Mouse (Mus musculus) frontal cortex, adult 2 months (tissue): ENCODE measurements around the gene Snta1. TPM values are rescaled to one million over a fixed set of nuclear protein-coding genes. Genes with fewer than 3 reads are reported as not detected.

Source experiments
- DNase-seq, 2 experiments: peaks; one replicate each; pipeline ENCODE4 v3.0.0; 2022; ENCODE audit warnings: low spot score in 1 of 2; ENCODE audit errors: extremely low spot score in 1 of 2
- polyA plus RNA-seq: library from polyadenylated mRNA; depleted of rRNA; stranded (reverse); fragments of >200 nt; gene quantifications from 2 replicates; pipeline ENCODE4 v1.2.3, GENCODE M21; 2012

Snta1 gene
- polyA plus RNA-seq, 1 experiment, result 37.8 TPM

DNA sequence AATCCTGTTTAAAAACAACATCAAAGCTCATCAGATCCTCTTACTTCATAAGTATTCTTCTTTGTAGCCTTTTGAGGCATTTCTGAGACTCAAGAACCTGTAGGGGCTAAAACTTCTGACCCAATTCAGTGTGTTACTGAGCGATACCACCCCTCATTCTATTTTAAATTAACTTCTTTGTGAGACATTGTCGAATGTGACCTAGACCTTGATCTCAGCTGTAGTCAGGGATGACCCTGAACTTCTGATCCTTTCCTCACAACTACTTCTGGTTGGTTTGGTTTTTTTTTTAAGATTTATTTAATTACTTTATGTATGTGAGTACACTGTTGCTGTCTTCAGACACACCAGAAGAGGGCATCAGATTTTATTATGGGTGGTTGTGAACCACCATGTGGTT, 15.6 kb upstream of the Snta1 start:
- DNase-seq, result no peak

DNA sequence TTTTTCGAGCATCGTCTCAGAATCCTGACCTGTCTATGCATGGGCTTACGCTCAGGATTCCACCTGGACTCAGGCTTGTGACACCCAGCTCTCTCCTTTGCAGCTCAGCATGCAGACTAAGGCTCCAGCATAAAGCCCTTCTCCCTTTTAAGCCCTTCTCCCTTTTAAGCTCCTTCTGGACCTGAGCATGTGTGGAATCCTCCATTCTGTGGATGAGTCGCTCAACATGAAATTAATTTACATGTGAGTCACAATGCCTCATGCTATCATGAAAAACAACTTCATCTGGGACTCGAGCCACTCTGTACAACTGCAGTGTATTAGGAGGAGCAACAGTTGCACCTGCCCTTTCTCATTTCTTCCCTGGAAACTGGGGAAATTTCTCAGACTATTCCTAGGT, 14.3 kb upstream of the Snta1 start:
- no peak for DNase-seq

DNA sequence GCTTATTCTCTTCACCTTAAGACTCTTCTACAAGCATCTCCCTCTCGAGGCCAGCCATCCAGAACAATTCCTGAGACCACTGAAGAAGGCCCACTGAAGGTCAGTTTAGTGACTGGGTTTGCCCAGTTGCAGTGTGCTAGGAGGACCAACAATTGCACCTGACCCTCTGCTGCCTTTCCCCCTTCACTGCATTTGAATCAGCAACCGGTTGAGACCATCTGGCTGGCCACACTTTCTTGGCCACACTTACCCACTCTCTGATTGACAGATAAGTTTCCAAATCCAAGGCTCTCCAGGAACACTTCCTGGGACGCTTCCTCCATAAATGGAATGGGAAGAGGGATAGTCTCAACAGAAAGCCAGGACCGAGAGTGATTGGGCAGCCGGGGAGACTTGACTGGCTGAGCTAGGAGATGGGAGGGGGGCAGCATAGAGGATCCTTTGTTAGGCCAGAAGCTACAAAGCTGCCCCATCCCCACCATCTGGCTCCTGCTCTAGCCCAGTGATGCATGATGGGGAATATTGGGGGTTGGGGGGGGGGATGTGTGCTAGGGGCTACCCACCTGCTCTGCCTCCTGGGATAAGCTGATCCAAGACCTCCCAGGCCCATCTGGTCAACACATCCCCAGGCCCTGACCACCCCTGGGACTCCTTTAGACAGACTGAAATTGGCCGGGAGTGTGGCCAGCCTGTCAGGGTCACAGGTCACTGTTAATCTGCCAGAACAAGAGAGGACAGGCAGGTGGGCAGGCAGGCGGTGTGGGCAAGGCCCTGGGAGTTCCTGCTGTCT, 13.2 kb upstream of the Snta1 start:
- no peak for DNase-seq

DNA sequence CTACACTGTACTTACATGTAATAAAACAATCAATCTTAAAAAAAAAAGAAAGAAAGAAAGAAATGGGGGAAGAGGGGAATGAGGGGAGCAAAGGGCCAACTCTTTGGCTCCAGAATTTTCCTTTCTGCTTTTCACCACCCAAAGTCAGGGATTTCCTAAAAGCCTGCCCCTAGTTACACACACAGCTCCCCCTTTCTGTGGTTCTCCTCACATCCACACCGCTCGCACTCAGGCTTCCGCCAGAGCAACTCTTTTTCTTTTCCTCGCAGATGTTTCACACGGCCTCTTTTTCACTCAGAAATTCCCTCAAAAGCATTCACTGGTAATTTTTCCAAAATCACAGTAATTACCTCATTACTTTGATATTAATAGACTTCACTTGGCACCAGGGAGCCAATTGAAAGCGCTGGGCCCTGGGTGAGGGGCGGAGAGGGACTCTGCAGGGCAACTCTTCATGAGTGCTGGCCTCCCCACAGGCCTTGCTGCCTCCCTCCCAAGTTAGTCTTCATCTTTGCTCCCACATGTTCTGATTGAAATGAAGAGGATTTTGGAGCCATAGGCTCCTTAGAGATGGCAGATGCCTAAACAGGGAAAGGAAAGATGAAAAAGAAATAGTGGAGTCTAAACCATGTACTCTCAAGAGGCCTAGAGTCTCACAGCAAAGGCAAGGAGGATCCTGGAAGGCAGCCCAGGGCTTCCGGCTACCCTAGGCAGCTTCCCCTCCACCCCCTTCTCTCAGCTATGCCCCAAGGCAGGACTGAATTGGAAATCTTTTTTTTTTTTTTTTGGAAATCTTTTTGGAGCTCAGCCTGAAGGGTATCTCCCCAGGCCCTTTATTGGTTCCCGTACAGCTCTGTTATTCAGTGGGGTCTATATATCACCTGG, 12.0 kb upstream of the Snta1 start:
- DNase-seq, result no peak

DNA sequence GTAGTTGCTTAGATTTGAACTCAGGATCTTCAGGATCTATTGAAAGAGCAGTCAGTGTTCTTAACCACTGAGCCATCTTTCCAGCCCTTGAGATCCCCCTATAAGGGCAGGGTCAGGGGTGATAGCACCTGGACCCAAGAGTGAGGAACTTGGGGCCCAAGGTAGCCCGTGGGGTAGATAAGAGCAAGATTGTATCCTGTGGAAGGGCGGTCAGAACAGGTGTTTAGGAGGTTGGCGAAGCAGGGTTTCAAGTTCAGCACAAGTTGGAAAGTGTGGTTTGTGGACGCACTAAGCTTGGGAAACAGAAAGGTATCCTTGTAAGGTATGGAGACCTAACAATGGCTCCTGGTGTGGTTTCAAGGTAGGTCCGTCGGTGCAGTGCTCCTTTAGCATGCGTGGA, 10.1 kb upstream of the Snta1 start:
- no peak for DNase-seq

DNA sequence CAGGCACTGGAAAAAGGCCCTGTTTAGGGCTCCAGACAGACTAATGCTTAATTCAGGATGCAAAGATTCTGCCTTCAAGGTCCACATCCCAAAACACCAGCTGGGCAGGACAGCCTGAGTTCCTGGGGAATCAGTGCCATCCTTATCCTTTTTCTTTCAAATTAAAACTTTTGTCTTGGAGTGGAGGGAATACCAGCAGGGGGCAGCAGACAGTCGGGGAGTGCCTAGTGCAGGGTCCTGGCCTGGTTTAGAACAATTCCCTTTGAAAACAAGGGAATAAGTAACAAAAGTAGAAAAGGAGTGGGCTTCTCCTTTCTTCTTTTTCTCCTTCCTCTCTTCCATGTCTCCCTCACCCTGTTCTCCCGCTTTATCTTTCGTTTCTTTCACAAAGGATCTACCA, 9.2 kb upstream of the Snta1 start:
- peak in 1 of 2 experiments; percentile 90 for DNase-seq

DNA sequence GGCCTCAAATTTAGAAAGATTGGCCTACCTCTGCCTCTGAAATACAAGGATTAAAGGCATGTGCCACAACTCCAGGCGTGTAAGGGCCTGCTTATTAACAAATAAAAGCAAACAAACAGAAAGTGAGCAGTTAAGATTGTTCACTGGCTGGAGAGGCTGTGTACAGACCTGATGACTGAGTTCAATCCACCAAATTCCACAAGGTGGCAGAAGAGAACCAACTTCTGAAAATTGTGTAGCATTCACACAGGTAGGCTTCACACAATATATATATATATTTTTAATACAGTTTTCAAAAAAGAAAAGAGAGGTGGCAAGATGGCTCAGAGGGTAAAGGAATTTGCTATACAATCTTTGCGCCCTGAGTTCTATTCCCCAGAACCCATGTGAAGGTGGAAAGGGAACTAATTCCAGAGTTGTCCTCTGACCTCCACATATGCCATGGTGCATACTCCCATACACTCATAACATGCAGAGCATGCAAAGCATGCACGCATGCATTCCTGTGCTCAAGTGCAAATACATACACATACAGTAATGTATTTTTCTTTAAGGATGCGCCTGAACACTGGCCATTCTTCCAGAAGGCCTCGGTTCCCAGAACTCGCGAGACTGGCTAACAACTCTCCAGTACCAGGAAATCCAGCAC, 4.2 kb upstream of the Snta1 start:
- DNase-seq, result peak; percentile 49 to 86

DNA sequence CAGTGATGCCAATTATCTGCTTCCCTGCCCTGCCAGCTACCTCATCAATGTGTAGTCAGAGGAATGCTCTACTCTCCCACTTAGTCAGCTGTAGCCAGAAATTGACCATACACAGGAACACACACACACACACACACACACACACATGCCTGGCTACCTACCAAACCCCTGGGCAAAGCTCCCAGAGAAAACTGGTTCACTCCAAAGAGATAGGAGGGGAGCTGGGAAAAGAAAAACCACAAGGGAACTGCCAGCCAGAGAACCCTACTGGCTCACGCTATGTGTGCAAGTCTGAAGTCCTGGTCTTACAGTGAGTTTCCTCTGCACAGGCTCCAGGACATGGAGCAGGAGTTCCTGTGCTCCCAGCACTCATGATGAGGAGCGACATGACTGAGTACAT, 2.5 kb upstream of the Snta1 start:
- peak in 1 of 2 experiments; percentile 76 for DNase-seq

DNA sequence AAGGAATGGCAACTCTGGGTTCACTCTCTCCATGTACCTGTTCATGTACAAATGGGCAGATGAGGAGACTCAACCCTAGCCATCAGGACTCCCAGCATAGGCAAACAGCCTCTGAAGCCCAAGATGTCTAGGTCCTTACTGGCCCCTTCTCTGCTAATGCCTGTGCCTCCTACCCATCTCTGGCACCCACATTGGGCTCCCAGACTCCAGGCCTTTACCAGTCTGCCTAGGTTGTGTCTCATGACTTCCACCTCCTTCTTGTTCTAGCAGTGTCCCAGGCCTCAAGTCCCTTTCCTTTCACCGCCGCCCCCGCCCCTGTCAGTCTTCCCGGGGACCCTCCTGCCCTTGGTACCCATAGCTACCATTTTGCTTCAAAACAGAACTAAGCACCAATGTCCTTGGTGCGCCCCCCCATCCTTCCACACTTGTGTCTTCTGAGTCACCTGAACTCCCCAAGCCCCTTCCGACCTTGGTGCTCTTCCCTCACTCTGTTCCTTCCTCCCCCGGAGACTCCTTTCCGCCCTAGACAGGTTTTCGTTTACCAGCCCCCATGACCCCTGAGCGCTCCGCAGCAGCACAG, 746 bp downstream of the Snta1 start:
- no peak for DNase-seq

DNA sequence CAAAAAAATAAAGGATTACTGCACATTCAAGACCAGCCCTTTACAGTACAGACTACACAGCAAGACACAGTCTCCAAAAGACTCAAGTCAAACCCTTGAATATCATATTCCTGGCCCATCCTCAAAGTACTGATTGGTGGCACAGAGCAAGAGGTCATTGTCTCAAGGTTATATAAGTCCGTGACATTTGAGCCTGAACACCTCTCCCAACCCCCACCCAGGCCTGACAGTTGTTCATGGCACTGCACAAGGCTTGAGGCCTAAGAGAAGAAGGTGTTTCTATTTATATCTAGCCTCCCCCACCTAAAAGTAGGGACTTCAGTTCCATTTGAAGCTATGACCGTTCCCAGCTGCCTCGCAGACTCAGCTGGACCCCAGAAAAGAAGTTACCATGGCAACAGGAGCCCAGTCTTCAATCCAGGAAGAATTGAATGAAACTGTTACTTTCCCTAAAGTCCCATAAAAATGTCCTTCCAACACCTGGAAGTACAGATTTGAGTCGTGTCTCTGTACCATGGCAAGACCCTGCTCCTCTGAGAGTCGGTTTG, 2.4 kb downstream of the Snta1 start:
- DNase-seq, result no peak

DNA sequence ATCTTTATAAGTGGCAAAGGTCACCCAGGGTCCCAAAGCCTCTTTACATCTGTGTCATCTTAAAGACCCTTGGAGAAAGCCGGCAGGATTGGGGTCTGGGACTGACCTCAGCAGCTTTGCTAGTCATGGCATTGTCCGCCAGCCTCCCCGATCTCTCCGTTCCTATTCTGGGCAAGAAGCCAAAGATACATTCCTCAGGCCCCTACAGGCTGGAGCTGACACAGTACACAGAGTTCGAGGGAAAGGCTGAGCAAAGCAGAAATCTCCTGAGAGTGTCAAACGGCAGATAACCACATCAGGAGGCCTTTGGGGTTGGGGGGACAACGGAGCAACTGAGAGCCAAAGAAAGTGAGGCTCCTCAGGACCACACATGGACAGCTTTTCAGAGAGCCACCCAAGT, 5.1 kb downstream of the Snta1 start:
- no peak for DNase-seq

DNA sequence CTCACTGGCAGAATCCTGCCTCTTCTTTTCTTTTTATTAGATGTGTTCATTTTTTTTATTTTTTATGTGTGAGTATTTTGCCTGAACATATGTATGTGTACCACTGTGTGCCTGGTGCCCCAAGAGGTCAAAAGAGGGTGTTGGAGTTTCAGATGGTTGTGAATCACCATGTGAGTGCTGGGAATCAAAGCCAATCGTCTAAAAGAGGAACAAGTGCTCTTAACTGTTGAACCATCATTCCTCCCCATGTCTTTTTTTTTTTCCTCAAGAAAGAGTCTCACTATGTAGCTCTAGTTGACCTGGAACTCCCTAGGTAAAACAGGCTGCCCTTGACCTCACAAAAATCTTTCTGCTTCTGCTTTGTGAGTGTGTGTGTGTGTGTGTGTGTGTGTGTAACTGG, 5.9 kb downstream of the Snta1 start:
- no peak for DNase-seq

DNA sequence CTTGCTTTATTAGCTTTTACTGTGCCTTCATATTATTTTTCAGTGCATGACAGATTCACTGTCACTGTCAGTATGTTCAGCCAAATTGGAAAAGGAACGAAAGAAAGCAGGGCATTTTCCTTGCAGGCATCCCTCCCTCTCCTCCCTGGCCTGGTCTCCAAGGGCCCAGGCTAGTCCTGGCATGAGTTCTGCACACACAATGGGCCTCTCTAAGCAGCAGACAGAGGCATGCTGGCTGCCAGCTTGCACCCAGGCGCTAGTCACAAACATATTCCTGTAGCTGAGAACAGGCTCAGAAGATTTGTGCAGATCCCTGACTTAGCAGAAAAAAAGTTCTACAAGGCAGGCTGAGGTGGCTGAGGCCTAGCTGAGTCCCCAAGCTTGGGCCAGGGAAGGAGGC, 8.6 kb downstream of the Snta1 start:
- no peak for DNase-seq

DNA sequence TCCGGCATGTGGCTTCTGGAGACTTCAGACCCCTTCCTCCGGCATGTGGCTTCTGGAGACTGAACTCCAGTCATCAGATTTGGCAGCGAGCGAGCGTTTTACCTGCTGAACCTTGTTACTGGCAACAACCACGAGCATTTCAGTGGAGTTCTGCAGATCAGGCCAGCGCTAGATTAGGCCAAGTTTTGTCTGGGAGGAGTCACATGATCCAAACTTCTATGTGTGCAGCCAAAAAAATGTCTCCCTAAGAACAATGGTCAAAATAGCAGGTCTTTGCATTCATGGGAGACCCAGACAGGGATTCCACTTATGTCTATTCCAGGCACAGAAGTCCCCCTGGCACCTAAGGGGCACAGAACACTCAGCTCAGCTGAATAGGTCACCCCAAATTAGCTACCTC, 9.6 kb downstream of the Snta1 start:
- no peak for DNase-seq

DNA sequence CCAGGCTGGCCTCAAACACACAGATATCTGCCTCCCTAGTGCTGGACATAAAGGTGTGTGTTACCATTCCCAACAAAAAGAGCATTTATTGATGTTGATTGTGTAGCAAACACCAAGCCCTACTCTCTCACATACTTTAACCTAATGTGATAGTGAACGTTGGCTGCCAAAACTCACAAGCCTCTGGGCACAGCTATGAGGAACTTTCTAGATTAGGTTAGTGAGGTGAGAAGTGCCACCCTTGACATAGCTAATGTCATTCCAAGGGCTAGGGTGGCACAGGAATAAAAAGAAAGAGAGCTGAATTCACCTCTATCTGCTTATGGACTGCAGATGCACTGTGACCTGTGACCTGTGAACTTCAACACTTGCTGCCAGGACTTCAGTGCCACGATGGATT, 11.4 kb downstream of the Snta1 start:
- no peak for DNase-seq

DNA sequence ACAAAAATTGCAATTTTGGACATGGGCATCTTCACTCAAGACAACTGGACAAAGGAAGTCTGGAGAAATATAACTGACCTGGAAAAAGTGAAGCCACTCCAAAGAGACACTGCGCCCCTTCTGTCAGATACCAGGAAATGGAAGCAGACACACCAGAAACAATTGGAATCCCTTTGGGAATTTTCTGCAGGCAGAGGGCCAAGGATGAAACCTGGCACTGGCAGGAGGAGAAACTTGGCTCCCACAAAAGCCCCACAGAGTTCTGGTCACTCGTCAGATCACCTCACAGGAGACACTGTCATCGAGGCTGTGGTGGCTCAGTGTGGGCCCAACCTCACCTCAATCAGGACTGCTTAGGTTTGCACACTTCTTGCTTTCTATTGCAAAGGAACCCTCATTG, 13.3 kb downstream of the Snta1 start:
- DNase-seq, result no peak

DNA sequence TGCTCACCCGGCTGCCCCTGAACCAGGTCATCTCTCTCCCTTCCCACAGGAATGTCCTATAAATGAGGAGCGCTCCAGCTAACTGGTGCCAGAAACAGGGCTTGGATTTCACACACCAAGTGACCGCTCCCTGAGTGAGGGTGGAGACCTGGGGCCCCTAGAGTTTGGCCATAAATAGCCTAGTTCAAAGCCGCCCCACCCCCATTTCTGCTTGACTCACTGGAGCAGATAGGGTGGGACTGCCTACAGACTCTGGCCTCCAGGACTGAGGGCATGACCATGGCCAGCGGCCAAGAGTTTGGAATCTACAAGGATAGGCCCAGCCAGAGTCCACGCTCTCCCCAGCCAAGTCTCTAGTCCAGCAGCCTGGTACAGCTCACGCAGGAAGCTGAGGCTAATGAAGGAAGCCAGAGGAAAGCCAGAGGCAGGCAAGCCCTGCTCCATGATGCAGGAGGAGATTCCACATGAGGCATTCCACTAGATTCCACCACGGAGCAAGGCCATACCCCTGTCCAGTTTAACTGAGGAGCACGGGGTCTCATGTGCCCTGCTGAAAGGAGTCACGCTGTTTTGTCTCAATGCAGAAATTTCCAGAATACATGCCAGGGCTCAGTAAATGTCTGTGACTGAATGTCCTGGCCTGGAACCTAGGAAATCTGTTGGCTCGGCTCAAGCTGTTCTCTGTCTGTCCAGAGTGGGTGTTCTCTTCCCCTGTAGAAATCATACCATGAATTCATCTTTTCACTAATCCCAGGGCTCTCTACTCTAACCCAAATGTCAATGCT, 17.5 kb downstream of the Snta1 start:
- DNase-seq, result no peak

DNA sequence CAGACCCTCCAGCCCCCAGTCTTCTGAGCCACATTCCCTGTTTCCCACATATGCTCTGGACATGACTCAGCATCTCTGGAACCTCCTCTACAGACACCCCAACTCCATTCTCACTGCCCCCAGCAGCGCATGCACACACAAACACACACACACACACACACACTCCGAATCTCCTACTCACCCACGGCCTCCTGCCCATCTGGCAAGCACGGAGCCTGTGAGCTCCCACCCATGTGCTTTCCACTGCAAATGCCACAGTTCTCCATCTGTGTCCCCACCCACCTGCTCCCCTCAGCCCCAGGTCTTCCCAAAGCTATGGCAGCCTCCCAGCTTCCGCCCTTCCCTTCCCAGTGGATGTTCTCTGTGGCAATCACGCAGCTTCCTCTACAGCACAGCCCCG, 28.8 kb downstream of the Snta1 start:
- peak; percentile 92 to 93 for DNase-seq

DNA sequence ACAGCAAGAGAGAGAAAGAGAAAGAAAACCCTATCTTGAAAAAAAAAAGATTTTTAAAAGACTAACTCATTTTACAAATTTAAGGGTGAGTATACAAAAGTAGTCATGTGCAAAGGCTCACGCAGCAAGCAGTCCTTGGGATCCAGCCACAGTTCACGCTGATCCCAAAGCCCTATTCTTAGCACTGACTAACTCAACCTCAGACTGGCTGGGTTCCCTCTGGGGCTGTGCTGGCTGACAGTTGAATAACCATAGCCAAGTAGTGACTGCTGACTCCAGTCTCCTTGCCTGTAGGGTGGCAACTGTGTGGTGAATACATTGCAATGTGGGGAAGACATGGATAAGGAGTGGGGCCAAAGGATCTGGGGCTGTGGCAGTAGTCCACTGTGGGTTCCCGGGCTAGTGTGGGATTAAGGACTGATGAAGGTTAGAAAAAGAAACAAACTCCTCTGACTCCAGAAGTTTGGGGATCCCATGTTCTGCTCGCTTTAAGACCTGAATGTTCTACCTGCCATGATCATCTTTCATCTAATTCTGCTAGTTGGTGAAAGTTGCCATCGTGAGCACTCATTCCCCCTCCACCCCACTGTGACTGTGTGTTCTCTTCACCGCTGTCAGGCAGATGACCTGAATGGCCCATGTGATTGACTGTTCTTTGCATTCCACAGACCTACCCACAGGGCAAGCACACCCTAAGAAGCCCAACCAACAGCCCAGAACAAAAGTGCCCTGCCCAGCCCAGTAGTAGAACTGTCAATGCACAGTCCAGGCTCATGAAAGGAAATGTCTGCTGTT, 32.9 kb downstream of the Snta1 start:
- peak in 1 of 2 experiments; percentile 55 for DNase-seq
